Mouse (Mus musculus) heart, embryonic 15.5 days (tissue): ENCODE results near the gene Chst8. TPM values are rescaled to one million over a fixed set of nuclear protein-coding genes. Genes with fewer than 3 reads are reported as not detected.

Experiments used
- ATAC-seq: fragments of 200-750 bp; cut with Nextera tagmentation; replicated peaks from 2 replicates; pipeline ENCODE4 v1.8.0; 2017; ENCODE audit warnings: low read depth, moderate TSS enrichment; ENCODE audit not compliant: insufficient number of reproducible peaks, insufficient read depth, low FRiP score
- H3K27ac ChIP-seq: fragments of 300-500 bp; sonication (generic); 2 replicates; pipeline ENCODE4 v1.5.1; 2015; ENCODE audit warnings: mild to moderate bottlenecking, inconsistent platforms
- H3K27me3 ChIP-seq: fragments of 300-500 bp; sonication (generic); 2 replicates; pipeline ENCODE4 v1.6.1; 2015; ENCODE audit warnings: inconsistent platforms
- H3K36me3 ChIP-seq: fragments of 300-500 bp; sonication (generic); 2 replicates; pipeline ENCODE4 v1.6.1; 2015; ENCODE audit warnings: mild to moderate bottlenecking, inconsistent platforms
- H3K4me1 ChIP-seq: fragments of 300-500 bp; sonication (generic); replicated peaks from 2 replicates; pipeline ENCODE4 v1.6.1; 2015; ENCODE audit warnings: inconsistent platforms
- H3K4me2 ChIP-seq: fragments of 300-500 bp; sonication (generic); 2 replicates; pipeline ENCODE4 v1.6.1; 2015; ENCODE audit warnings: inconsistent platforms, mild to moderate bottlenecking, moderate library complexity
- H3K4me3 ChIP-seq: fragments of 300-500 bp; sonication (generic); 2 replicates; pipeline ENCODE4 v1.5.1; 2015; ENCODE audit warnings: mild to moderate bottlenecking, inconsistent platforms
- H3K9ac ChIP-seq: fragments of 300-500 bp; sonication (generic); 2 replicates; pipeline ENCODE4 v1.6.1; 2015; ENCODE audit warnings: mild to moderate bottlenecking, inconsistent platforms
- H3K9me3 ChIP-seq: fragments of 300-500 bp; sonication (generic); replicated peaks from 2 replicates; pipeline ENCODE4 v1.6.1; 2016; ENCODE audit warnings: inconsistent platforms
- WGBS: fragments of 180-500 bp; shearing (Covaris S2); methylation state at CpG from one replicate; pipeline ENCODE4 v1.1.7; 2015; ENCODE audit warnings: mixed read lengths; 5-methylcytosine and 5-hydroxymethylcytosine counted together
- polyA plus RNA-seq: library from polyadenylated mRNA; unstranded; fragments of >200 nt; fragmentation: Nextera tagmentation; extraction: Ambion mirVana; gene quantifications from 2 replicates; pipeline ENCODE4 v1.2.1, GENCODE M21; 2015

The Chst8 gene
- polyA plus RNA-seq, 1 experiment from 2014 or later, result 0.44 TPM

GRCm38 (mm10) chr7:34725206-34725605 is 87.3 kb downstream of the Chst8 start:
- H3K9ac ChIP-seq, result no peak overlapping the region
- H3K27ac ChIP-seq, result no peak overlapping the region
- no peaks in the 10 kb centered on the region for H3K27me3 ChIP-seq
- H3K36me3 ChIP-seq, result no peaks in the 10 kb centered on the region
- no peak for ATAC-seq
- no peak overlapping the region for H3K4me3 ChIP-seq
- peaks cover 18% of the 10 kb centered on the region for H3K4me1 ChIP-seq
- 75% methylated on average over 4 of the region's 4 CpGs for WGBS
- H3K9me3 ChIP-seq, result no peaks in the 10 kb centered on the region
- no peak overlapping the region for H3K4me2 ChIP-seq

GRCm38 (mm10) chr7:34722551-34723230 is 89.8 kb downstream of the Chst8 start:
- WGBS, result 41% methylated on average over 11 of the region's 11 CpGs
- H3K36me3 ChIP-seq, result no peaks in the 10 kb centered on the region
- no peak overlapping the region for H3K9ac ChIP-seq
- ATAC-seq, result no peak
- H3K27ac ChIP-seq, result no peak overlapping the region
- H3K27me3 ChIP-seq, result peaks cover 6% of the 10 kb centered on the region; the same call in 1 of the 2 replicates
- H3K9me3 ChIP-seq, result no peaks in the 10 kb centered on the region
- no peak overlapping the region for H3K4me2 ChIP-seq
- H3K4me1 ChIP-seq, result peaks cover 22% of the 10 kb centered on the region
- H3K4me3 ChIP-seq, result no peak overlapping the region

DNA sequence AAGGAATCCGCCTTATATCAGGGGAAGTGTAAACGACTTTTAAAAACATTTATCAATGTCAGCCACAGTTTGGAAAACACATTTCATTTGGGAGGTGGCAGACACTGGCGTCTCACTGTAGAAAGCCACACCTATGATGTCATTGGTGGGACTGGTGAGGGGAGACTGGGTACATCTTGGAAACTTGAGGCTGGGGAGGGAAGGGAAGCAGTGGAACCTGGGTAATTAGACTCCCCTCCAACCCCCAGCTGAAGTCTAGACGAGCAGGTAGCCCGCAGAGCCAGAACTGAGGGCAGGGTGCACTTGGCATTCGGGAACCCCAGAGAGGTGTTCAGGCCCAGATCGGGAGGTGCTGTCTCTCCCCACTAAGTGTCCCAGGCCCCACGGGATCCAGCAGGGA is 90.4 kb downstream of the Chst8 start:
- no peak overlapping the region for H3K9ac ChIP-seq
- no peak overlapping the region for H3K4me2 ChIP-seq
- peaks cover 23% of the 10 kb centered on the region for H3K4me1 ChIP-seq
- peak overlapping the region; percentile 70 for H3K27ac ChIP-seq
- peaks cover 11% of the 10 kb centered on the region for H3K27me3 ChIP-seq
- 29% methylated on average over 8 of the region's 8 CpGs for WGBS
- 0 out of 2 replicates have a peak, but pooled peaks have one; percentile 11 for ATAC-seq
- no peaks in the 10 kb centered on the region for H3K9me3 ChIP-seq
- H3K36me3 ChIP-seq, result no peaks in the 10 kb centered on the region
- H3K4me3 ChIP-seq, result no peak overlapping the region

DNA sequence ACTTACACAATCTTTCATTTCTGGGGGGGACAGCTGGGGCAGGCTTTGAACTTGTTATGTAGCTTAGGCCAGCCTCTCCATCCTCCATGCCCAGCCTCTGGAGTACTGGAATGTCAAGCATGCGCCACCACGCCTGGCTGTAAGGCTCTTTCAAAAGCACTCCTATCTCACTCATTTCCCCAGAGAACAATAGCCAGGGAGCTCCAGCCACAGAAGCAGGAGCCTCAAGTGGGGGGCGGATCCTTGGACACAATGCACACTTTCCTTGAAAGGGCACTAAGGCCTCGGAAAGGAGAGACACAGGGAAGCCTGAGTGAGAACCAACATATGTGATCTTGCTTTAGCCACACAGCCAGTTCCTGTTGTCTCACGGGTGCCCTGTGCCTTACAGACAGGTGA is 90.9 kb downstream of the Chst8 start:
- peaks cover 16% of the 10 kb centered on the region for H3K27me3 ChIP-seq
- peak overlapping the region; percentile 70 for H3K27ac ChIP-seq
- no peaks in the 10 kb centered on the region for H3K9me3 ChIP-seq
- no peak overlapping the region for H3K4me3 ChIP-seq
- H3K9ac ChIP-seq, result no peak overlapping the region
- ATAC-seq, result peak; percentile 63
- peaks cover 26% of the 10 kb centered on the region for H3K4me1 ChIP-seq
- 7% methylated on average over 5 of the region's 5 CpGs for WGBS
- no peak overlapping the region for H3K4me2 ChIP-seq
- H3K36me3 ChIP-seq, result no peaks in the 10 kb centered on the region

DNA sequence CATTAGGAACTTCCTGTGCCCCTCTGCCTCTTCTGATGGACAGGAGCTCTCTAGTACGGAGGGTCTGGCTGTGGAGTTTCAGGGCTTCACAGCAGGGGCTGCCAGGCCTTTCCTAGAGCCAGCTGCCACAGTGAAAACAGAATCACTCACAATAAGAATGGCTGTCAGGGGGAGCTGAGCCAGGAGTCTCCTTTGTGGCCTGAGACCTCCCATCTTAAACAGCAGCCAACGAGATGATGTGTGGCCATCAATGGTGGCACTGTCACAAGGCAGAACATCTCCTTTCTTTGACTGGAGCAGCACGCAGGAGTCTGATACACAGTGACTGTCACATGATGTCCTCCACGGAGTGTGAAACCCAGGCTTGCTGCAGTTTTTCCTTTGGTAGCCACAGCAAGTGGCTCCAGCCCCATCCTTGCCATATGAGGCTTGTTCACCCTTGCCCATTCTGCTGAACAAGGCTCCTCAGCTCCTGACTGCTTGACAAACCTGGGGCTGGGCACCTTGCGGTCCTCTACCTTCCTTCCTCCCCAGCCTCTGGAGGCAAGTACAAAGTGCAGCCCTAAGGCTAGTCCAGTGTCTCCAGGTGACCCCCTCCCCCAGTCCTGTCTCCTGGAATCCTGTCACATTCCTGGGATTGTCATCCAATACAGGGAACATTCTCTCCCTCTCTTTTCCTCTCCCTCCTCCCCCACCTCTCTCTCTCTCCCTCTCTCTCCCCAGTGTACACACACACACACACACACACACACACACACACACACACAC is 91.4 kb downstream of the Chst8 start:
- H3K4me2 ChIP-seq, result no peak overlapping the region
- WGBS, result 51% methylated on average over 5 of the region's 5 CpGs
- no peak for ATAC-seq

GRCm38 (mm10) chr7:34719599-34719998 is 92.9 kb downstream of the Chst8 start:
- WGBS, result 39% methylated on average over 5 of the region's 5 CpGs
- no peaks in the 10 kb centered on the region for H3K9me3 ChIP-seq
- no peak overlapping the region for H3K27ac ChIP-seq
- peaks cover 17% of the 10 kb centered on the region for H3K27me3 ChIP-seq
- H3K4me1 ChIP-seq, result peaks cover 26% of the 10 kb centered on the region
- no peak overlapping the region for H3K4me3 ChIP-seq
- no peaks in the 10 kb centered on the region for H3K36me3 ChIP-seq
- H3K9ac ChIP-seq, result no peak overlapping the region
- H3K4me2 ChIP-seq, result no peak overlapping the region
- ATAC-seq, result no peak

More for the DNA sequence above, 91.4 kb downstream of the Chst8 start:
- H3K36me3 ChIP-seq, result no peaks in the 10 kb centered on the region
- H3K4me1 ChIP-seq, result peaks cover 26% of the 10 kb centered on the region
- peaks cover 17% of the 10 kb centered on the region for H3K27me3 ChIP-seq
- no peak overlapping the region for H3K4me3 ChIP-seq
- H3K9ac ChIP-seq, result no peak overlapping the region
- no peaks in the 10 kb centered on the region for H3K9me3 ChIP-seq
- H3K27ac ChIP-seq, result 0 out of 2 replicates have a peak overlapping the region, but pooled peaks have one; percentile 70

GRCm38 (mm10) chr7:34718651-34719050 is 93.9 kb downstream of the Chst8 start:
- no peaks in the 10 kb centered on the region for H3K36me3 ChIP-seq
- no peak overlapping the region for H3K9ac ChIP-seq
- no peak overlapping the region for H3K4me3 ChIP-seq
- H3K27me3 ChIP-seq, result peaks cover 17% of the 10 kb centered on the region
- no peak overlapping the region for H3K4me2 ChIP-seq
- H3K9me3 ChIP-seq, result no peaks in the 10 kb centered on the region
- WGBS, result 41% methylated on average over 9 of the region's 9 CpGs
- H3K4me1 ChIP-seq, result peaks cover 26% of the 10 kb centered on the region
- H3K27ac ChIP-seq, result no peak overlapping the region
- 0 out of 2 replicates have a peak, but pooled peaks have one; percentile 31 for ATAC-seq

DNA sequence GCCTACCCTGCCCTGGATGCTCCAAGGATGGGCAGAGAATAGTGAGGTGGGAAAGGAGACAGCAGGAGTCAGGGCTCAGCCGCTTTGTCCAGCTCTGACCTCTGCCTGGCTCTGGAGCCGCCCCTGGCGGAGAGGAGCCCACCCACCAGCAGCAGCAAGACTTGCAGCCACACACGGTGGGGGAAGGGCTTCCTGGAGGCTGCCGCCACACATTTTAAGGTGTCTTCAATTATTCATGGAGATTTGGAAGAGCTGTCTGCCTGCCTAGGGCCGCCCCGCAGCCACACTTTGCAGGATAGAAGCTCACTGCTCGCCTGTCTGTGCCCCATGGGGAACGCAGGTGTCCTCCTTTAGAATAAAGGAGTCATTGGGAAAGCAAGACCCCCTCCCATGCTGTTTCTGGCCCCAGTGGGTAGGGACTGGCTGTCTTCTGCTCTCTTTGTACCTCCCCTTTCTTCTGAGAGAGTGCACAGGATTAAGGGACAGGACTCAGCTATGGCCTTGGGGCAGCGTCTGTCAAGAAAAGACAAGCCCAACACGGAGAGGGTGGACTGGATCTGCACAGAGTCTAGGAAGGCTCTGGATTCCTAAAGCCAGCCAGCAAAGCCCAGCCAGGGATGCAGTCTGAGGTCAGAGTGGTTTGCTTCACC is 95.2 kb downstream of the Chst8 start:
- Histone ChIP-seq H3K9ac (no peak overlapping the region), H3K27me3 (peaks cover 17% of the 10 kb centered on the region), H3K9me3 (no peaks in the 10 kb centered on the region), H3K27ac (no peak overlapping the region), H3K4me1 (peaks cover 25% of the 10 kb centered on the region), H3K4me2 (no peak overlapping the region), H3K4me3 (no peak overlapping the region), H3K36me3 (no peaks in the 10 kb centered on the region)
- no peak for ATAC-seq
- WGBS, result 18% methylated on average over 11 of the region's 11 CpGs

DNA sequence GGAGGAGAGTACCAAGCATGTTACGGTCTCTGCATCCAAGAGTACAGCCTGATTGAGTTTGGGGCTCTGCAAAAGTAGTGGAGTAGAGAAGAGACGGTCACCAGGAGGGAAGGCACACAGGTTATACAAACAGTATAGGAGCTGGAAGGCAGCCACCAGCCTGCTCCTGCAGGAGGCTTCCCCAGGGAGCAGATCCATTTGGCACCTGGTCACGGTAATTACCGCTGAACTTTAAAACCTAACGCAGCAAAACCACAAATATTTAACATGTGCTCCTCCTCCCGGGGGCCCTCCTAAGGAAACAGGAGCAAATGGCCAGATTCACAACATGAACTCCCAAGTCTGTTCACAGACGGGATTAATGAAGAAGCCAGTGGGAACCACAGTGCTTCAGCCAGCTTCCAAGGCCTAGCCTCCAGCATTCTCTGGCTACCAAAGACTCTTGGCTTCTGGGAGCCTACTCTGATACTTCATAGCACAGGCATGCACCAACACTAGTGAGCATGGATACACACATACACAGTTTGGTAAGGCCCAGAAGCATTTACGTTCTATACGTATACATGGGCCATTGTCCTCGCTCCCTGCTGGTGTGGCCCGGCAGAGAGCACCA is 97.6 kb downstream of the Chst8 start:
- peaks cover 17% of the 10 kb centered on the region for H3K27me3 ChIP-seq
- H3K36me3 ChIP-seq, result no peaks in the 10 kb centered on the region
- no peak for ATAC-seq
- H3K4me2 ChIP-seq, result no peak overlapping the region
- no peak overlapping the region for H3K27ac ChIP-seq
- H3K4me3 ChIP-seq, result no peak overlapping the region
- no peaks in the 10 kb centered on the region for H3K9me3 ChIP-seq
- WGBS, result 52% methylated on average over 11 of the region's 11 CpGs
- H3K4me1 ChIP-seq, result peaks cover 8% of the 10 kb centered on the region; the same call in 1 of the 2 replicates
- H3K9ac ChIP-seq, result no peak overlapping the region

DNA sequence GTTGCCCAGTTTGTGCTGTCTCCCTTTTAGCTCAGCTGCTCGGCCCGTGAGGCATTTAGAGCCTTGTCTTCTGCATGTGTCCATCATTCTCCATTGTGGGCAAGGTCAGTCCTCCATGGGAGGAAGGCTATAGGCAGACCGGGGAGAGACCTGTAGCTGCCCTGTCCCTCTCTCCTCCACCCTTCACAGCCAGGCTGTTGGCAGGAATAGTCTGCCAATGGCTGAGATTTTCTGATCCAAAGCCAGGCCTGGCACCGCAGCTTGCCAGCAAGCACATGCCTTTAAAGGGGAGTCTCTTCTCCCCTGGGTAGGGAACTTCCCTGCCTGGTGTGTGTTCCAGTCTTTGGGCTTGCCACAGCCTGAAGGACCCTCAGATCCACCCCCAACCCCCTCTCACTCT is 103.4 kb downstream of the Chst8 start:
- ATAC-seq, result no peak
- Histone ChIP-seq H3K4me2 (no peak overlapping the region), H3K9me3 (peaks cover 4% of the 10 kb centered on the region; the same call in 1 of the 2 replicates), H3K4me1 (no peaks in the 10 kb centered on the region), H3K9ac (no peak overlapping the region), H3K36me3 (no peaks in the 10 kb centered on the region), H3K27ac (no peak overlapping the region), H3K4me3 (no peak overlapping the region), H3K27me3 (no peaks in the 10 kb centered on the region)
- WGBS, result 75% methylated on average over 4 of the region's 4 CpGs

GRCm38 (mm10) chr7:34704401-34704800 is 108.1 kb downstream of the Chst8 start:
- Histone ChIP-seq H3K9me3 (peaks cover 4% of the 10 kb centered on the region; the same call in 1 of the 2 replicates), H3K27me3 (peaks cover 23% of the 10 kb centered on the region; the same call in 1 of the 2 replicates), H3K4me2 (no peak overlapping the region), H3K4me1 (no peaks in the 10 kb centered on the region), H3K4me3 (no peak overlapping the region), H3K27ac (no peak overlapping the region), H3K9ac (no peak overlapping the region), H3K36me3 (no peaks in the 10 kb centered on the region)
- ATAC-seq, result no peak
- 49% methylated on average over 4 of the region's 4 CpGs for WGBS
